Mouse (Mus musculus) thymus, adult 2 months (tissue): ENCODE data around the gene Naa35. TPM values are rescaled to one million over a fixed set of nuclear protein-coding genes. Genes with fewer than 3 reads are reported as not detected.
A peak's percentile ranks its signal among the peaks of the same experiment; 100 is the strongest.

Experiments used
- DNase-seq: peaks from one replicate; pipeline ENCODE4 v3.0.0; 2021
- H3K27ac ChIP-seq: fragments of 200-500 bp; 2 replicates; pipeline ENCODE4 v1.5.1; 2012; ENCODE audit warnings: low read length, control low read depth; ENCODE audit not compliant: control insufficient read depth, insufficient read depth
- H3K27me3 ChIP-seq: fragments of 200-500 bp; 2 replicates; pipeline ENCODE4 v1.6.1; 2012; ENCODE audit warnings: mild to moderate bottlenecking, low read length, moderate library complexity, mixed read lengths; ENCODE audit not compliant: control insufficient read depth, insufficient read depth
- H3K36me3 ChIP-seq: fragments of 200-500 bp; 2 replicates; pipeline ENCODE4 v1.6.1; 2012; ENCODE audit warnings: mild to moderate bottlenecking, low read length, moderate library complexity; ENCODE audit not compliant: control insufficient read depth, insufficient read depth
- H3K4me1 ChIP-seq: fragments of 200-500 bp; replicated peaks from 2 replicates; pipeline ENCODE4 v1.6.1; 2012; ENCODE audit warnings: low read length; ENCODE audit not compliant: control insufficient read depth, insufficient read depth
- H3K4me3 ChIP-seq: fragments of 200-500 bp; 2 replicates; pipeline ENCODE4 v1.5.1; 2012; ENCODE audit warnings: mild to moderate bottlenecking, low read length, control low read depth, moderate library complexity; ENCODE audit not compliant: control insufficient read depth, insufficient read depth
- CTCF ChIP-seq: fragments of 200-500 bp; IDR thresholded peaks from 2 replicates; pipeline ENCODE4 v1.5.1; 2012; ENCODE audit warnings: mild to moderate bottlenecking, control low read depth, low read length, moderate library complexity, borderline replicate concordance; ENCODE audit not compliant: control insufficient read depth, poor library complexity, insufficient read depth; ENCODE audit errors: extremely low read depth
- POLR2A ChIP-seq: fragments of 200-500 bp; IDR thresholded peaks from 2 replicates; pipeline ENCODE4 v1.6.1; 2012; ENCODE audit warnings: mild to moderate bottlenecking, low read length, control low read depth, moderate library complexity; ENCODE audit not compliant: control insufficient read depth, poor library complexity, insufficient read depth; ENCODE audit errors: extremely low read depth
- WGBS: fragments of 180-500 bp; shearing (Covaris S2); methylation state at CpG from one replicate; pipeline ENCODE4 v1.1.7; 2018; 5-methylcytosine and 5-hydroxymethylcytosine counted together
- polyA plus RNA-seq: library from polyadenylated mRNA; depleted of rRNA; stranded (reverse); fragments of >200 nt; gene quantifications from 2 replicates; pipeline ENCODE4 v1.2.3, GENCODE M21; 2012

Gene Naa35
- polyA plus RNA-seq, 1 experiment, result 54.3 TPM

GRCm38 (mm10) chr13:59565945-59566520 lies 19.0 kb upstream of the Naa35 start:
- Histone ChIP-seq H3K27me3 (no peaks in the 10 kb centered on the region), H3K27ac (no peak overlapping the region), H3K36me3 (no peaks in the 10 kb centered on the region), H3K4me3 (no peak overlapping the region), H3K4me1 (no peaks in the 10 kb centered on the region; the same call in 1 of the 2 replicates)
- TF ChIP-seq POLR2A, result no peak
- no peak for TF ChIP-seq CTCF
- DNase-seq, result no peak
- 75% methylated on average over 9 of the region's 9 CpGs for WGBS

GRCm38 (mm10) chr13:59571107-59571506 lies 14.0 kb upstream of the Naa35 start:
- Histone ChIP-seq H3K27me3 (no peaks in the 10 kb centered on the region), H3K4me1 (no peaks in the 10 kb centered on the region), H3K4me3 (no peak overlapping the region), H3K36me3 (no peaks in the 10 kb centered on the region), H3K27ac (no peak overlapping the region)
- TF ChIP-seq POLR2A, result no peak
- TF ChIP-seq CTCF, result no peak
- 97% methylated on average over 6 of the region's 6 CpGs for WGBS
- no peak for DNase-seq

GRCm38 (mm10) chr13:59572549-59572948 lies 12.5 kb upstream of the Naa35 start:
- DNase-seq, result no peak
- 99% methylated on average over 2 of the region's 2 CpGs for WGBS

DNA sequence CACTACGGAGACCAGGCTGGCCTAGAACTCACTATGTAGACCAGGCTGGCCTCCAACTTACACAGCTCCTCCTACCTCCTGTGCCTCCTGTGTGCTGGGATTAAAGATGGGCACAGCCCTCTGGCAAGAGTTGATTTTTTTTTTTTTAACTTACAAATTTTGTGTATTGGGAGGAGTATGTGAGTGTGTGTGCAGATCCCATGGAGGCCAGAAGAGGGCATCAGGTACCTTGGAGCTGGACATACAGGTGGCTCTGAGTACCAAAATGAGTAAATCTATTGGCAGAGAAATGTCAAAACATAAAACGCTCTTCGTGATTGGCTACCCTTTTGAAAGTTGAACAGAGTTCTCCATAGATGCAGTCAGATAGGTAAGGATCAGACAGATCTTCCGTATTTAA lies 4.1 kb upstream of the Naa35 start:
- Histone ChIP-seq H3K27ac (no peak overlapping the region), H3K4me3 (no peak overlapping the region), H3K27me3 (no peaks in the 10 kb centered on the region), H3K4me1 (peaks cover 6% of the 10 kb centered on the region), H3K36me3 (no peaks in the 10 kb centered on the region)
- no peak for DNase-seq
- 99% methylated on average over 4 of the region's 4 CpGs for whole genome bisulfite sequencing
- no peak for TF ChIP-seq POLR2A
- no peak for TF ChIP-seq CTCF

More at GRCm38 (mm10) chr13:59572549-59572948, 12.5 kb upstream of the Naa35 start:
- no peak for TF ChIP-seq POLR2A
- TF ChIP-seq CTCF, result no peak
- Histone ChIP-seq H3K27me3 (no peaks in the 10 kb centered on the region), H3K4me3 (no peak overlapping the region), H3K4me1 (no peaks in the 10 kb centered on the region), H3K27ac (no peak overlapping the region), H3K36me3 (no peaks in the 10 kb centered on the region)

DNA sequence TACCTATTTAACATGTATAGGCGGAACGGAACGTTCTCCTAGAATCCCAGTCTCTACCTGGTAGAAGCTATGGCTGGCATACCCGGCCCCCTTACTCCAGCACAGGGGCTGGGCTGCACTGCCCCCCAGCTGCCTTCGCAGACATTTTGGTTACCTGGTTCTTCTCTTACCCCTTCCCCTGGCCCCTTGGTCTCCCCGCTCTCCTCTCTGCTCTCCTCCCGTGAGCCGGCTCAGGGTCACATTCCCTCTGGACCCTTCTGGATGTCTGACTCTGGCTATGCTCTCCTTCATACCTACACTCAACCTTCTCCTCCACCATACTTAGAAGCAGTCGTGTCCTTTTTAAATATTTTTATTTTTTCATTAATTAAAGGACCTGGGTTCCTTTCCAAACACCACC lies 578 bp upstream of the Naa35 start:
- Histone ChIP-seq H3K27ac (no peak overlapping the region), H3K4me1 (peaks cover 8% of the 10 kb centered on the region)
- peak; percentile 53 for DNase-seq

DNA sequence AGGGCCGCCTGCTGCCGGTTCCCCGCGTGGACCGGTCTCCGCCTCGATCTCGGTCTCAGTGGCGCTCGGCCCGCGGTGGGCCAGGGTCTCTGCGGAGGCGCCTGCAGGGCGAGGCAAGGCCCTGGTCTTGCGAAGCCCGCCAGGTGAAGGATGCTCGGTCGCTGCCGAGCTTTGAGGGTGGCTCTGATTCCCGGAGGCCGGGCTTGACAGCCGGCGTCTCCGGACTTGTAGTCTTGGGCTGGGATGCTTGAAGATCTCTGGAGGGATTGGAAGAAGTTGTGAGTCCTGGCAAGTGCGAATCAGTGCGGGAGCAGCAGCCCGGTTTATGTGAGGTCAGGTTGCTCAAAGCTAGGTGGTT lies 568 bp downstream of the Naa35 start:
- H3K4me3 ChIP-seq, result peak overlapping the region; percentile 95
- WGBS, result under 1% methylated on average over 28 of the region's 28 CpGs
- peaks cover 8% of the 10 kb centered on the region for H3K4me1 ChIP-seq
- no peaks in the 10 kb centered on the region for H3K36me3 ChIP-seq
- H3K27ac ChIP-seq, result no peak overlapping the region
- 0 out of 2 replicates have a peak, but pooled peaks have one; percentile 14 for TF ChIP-seq POLR2A
- no peak for TF ChIP-seq CTCF
- no peaks in the 10 kb centered on the region for H3K27me3 ChIP-seq
- DNase-seq, result no peak

More for the DNA sequence above, 578 bp upstream of the Naa35 start:
- 6% methylated on average over 9 of the region's 9 CpGs for WGBS
- Histone ChIP-seq H3K4me3 (peak overlapping the region; percentile 49), H3K36me3 (no peaks in the 10 kb centered on the region), H3K27me3 (no peaks in the 10 kb centered on the region)
- TF ChIP-seq POLR2A (no peak), CTCF (no peak)

GRCm38 (mm10) chr13:59587201-59587600 lies 2.1 kb downstream of the Naa35 start:
- Histone ChIP-seq H3K4me1 (peaks cover 8% of the 10 kb centered on the region), H3K27ac (no peak overlapping the region), H3K4me3 (no peak overlapping the region), H3K27me3 (no peaks in the 10 kb centered on the region), H3K36me3 (peaks cover 4% of the 10 kb centered on the region; the same call in 1 of the 2 replicates)
- 96% methylated on average over 2 of the region's 2 CpGs for WGBS
- TF ChIP-seq POLR2A (no peak), CTCF (no peak)
- no peak for DNase-seq
